In the genomic region with DNA sequence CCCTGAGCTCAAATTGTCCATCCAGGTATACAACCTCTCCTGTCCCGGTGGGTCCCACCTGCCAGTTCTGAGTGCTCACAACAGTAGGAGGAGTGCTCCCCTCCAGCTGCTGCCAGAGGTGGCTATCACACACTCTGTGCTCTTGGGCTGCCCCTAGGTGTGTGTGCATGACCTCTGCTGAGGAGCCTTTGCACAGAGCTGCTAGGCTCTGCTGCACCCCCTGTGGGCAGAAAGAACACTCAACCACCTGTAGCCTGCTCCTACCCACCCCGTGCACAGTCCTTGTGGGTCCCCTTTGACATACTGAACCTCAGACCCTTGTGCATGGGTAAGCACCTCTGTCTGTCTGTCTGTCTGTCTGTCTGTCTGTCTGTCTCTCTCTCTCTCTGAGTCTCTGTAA, we compare ENCODE assay signal across 22 mouse cellular contexts. TPM values are rescaled to one million over a fixed set of nuclear protein-coding genes. Genes with fewer than 3 reads are reported as not detected.
DNase-seq lines count a peak whose midpoint lies in the region; ATAC-seq and TF ChIP-seq lines count a peak whose summit lies in the region.
"Not testable (repeated sequence)": the region's sequence is repeated elsewhere in the genome, so short reads cannot be mapped to it uniquely, and the experiment has no call there.
"Had no signal": no experiment of that assay in that cellular context is flagged by ENCODE, and none has a peak within 500 bp of the region (broad histone marks: within the 10 kb centered on the region; RNA-seq: fewer than 3 reads in every experiment).

No protein-coding gene starts in this region.

- ATAC-seq in embryonic facial prominence, embryonic 13.5 days (ENCODE audit: insufficient number of reproducible peaks, insufficient read depth, low FRiP score, low TSS enrichment, low read depth) = 0 out of 2 replicates have a peak, but pooled peaks have one; percentile 7
- peak; percentile 14; the same call in 1 of the 2 replicates for ATAC-seq in heart, embryonic 11.5 days (replicated peaks; ENCODE audit: insufficient number of reproducible peaks, low FRiP score, low TSS enrichment)
- peak; percentile 47; the same call in 1 of the 2 replicates for ATAC-seq in hindbrain, embryonic 14.5 days (ENCODE audit: low FRiP score)
- peak; percentile 15; the same call in 1 of the 2 replicates for ATAC-seq in intestine, postnatal 0 days
- 0 out of 2 replicates have a peak, but pooled peaks have one; percentile 21 for ATAC-seq in limb, embryonic 15.5 days (ENCODE audit: insufficient number of reproducible peaks, low FRiP score, low TSS enrichment, low read depth)
- 0 out of 2 replicates have a peak, but pooled peaks have one; percentile 19 for ATAC-seq in megakaryocyte-erythroid progenitor cell, adult 5-6 weeks (replicated peaks; ENCODE audit: low FRiP score, low TSS enrichment, poor library complexity, severe bottlenecking)
- ATAC-seq in midbrain, embryonic 16.5 days = 0 out of 2 replicates have a peak, but pooled peaks have one; percentile 28
- ATAC-seq in stomach, embryonic 15.5 days (ENCODE audit: insufficient read depth, low FRiP score, low read depth) = 0 out of 2 replicates have a peak, but pooled peaks have one; percentile 11

- not testable (repeated sequence) for H3K9me3 ChIP-seq in embryonic facial prominence, embryonic 13.5 days; heart, embryonic 11.5 days (replicated peaks; ENCODE audit: control insufficient read depth, low read length); intestine, postnatal 0 days (ENCODE audit: control insufficient read depth); midbrain, embryonic 16.5 days (replicated peaks; ENCODE audit: control insufficient read depth, low read length, poor library complexity, severe bottlenecking); stomach, embryonic 15.5 days
- peaks cover 12% of the 10 kb centered on the region for H3K9me3 ChIP-seq in hindbrain, embryonic 14.5 days (ENCODE audit: control insufficient read depth, low read length)
- peaks cover 17% of the 10 kb centered on the region for H3K9me3 ChIP-seq in limb, embryonic 15.5 days

- not testable (repeated sequence) for H3K4me1 ChIP-seq in embryonic facial prominence, embryonic 13.5 days; heart, embryonic 11.5 days (ENCODE audit: control insufficient read depth, insufficient read depth, low read length); hindbrain, embryonic 14.5 days (replicated peaks; ENCODE audit: control insufficient read depth, insufficient read depth, low read length); intestine, postnatal 0 days (replicated peaks; ENCODE audit: control insufficient read depth, insufficient read depth, low read length); limb, embryonic 15.5 days; midbrain, embryonic 16.5 days (ENCODE audit: control insufficient read depth, insufficient read depth, low read length); stomach, embryonic 15.5 days

- TF ChIP-seq CTCF in intestine, postnatal 0 days (IDR thresholded peaks at IDR 0.05; ENCODE audit: low read depth) = not testable (repeated sequence)

- 83% methylated on average over 2 of the region's 2 CpGs for WGBS in embryonic facial prominence, embryonic 13.5 days
- 75% methylated on average over 2 of the region's 2 CpGs for WGBS in heart, embryonic 11.5 days (ENCODE audit: insufficient replicate concordance)
- WGBS in hindbrain, embryonic 14.5 days = 92% methylated on average over 2 of the region's 2 CpGs
- 91% methylated on average over 2 of the region's 2 CpGs for WGBS in intestine, postnatal 0 days
- WGBS in limb, embryonic 15.5 days = 81% methylated on average over 2 of the region's 2 CpGs
- 92% methylated on average over 2 of the region's 2 CpGs for WGBS in midbrain, embryonic 16.5 days
- 77% methylated on average over 2 of the region's 2 CpGs for WGBS in stomach, embryonic 15.5 days

- H3K27ac ChIP-seq in embryonic facial prominence, embryonic 13.5 days; heart, embryonic 11.5 days (ENCODE audit: low read depth, low read length); hindbrain, embryonic 14.5 days; intestine, postnatal 0 days (ENCODE audit: low read depth, low read length); limb, embryonic 15.5 days; midbrain, embryonic 16.5 days (ENCODE audit: low read length); stomach, embryonic 15.5 days: not testable (repeated sequence)

- H3K27me3 ChIP-seq in embryonic facial prominence, embryonic 13.5 days; heart, embryonic 11.5 days (ENCODE audit: control insufficient read depth, insufficient read depth, low read length); hindbrain, embryonic 14.5 days (ENCODE audit: control insufficient read depth, insufficient read depth, low read length); intestine, postnatal 0 days (replicated peaks; ENCODE audit: control insufficient read depth, insufficient read depth, low read length); limb, embryonic 15.5 days; midbrain, embryonic 16.5 days (ENCODE audit: control insufficient read depth, insufficient read depth, low read depth, low read length); stomach, embryonic 15.5 days (replicated peaks): not testable (repeated sequence)

- H3K9ac ChIP-seq in embryonic facial prominence, embryonic 13.5 days; heart, embryonic 11.5 days (ENCODE audit: low read depth, low read length); hindbrain, embryonic 14.5 days; intestine, postnatal 0 days (ENCODE audit: low read depth, low read length); limb, embryonic 15.5 days; midbrain, embryonic 16.5 days (ENCODE audit: low read depth, low read length); stomach, embryonic 15.5 days: not testable (repeated sequence)

- not testable (repeated sequence) for H3K4me3 ChIP-seq in embryonic facial prominence, embryonic 13.5 days; heart, embryonic 11.5 days (ENCODE audit: low read depth, low read length); hindbrain, embryonic 14.5 days (replicated peaks; ENCODE audit: low read length); intestine, postnatal 0 days (ENCODE audit: low read depth, low read length); limb, embryonic 15.5 days; midbrain, embryonic 16.5 days (ENCODE audit: low read depth, low read length); stomach, embryonic 15.5 days (replicated peaks)

- DNase-seq in hindbrain, embryonic 14.5 days (ENCODE audit: low spot score) = peak; percentile 4

- H3K36me3 ChIP-seq in embryonic facial prominence, embryonic 13.5 days; heart, embryonic 11.5 days (ENCODE audit: control insufficient read depth, insufficient read depth, low read length); hindbrain, embryonic 14.5 days (replicated peaks; ENCODE audit: control insufficient read depth, insufficient read depth); intestine, postnatal 0 days (ENCODE audit: control insufficient read depth, insufficient read depth); limb, embryonic 15.5 days; midbrain, embryonic 16.5 days (ENCODE audit: control insufficient read depth, insufficient read depth, low read length); stomach, embryonic 15.5 days: not testable (repeated sequence)

- H3K4me2 ChIP-seq in embryonic facial prominence, embryonic 13.5 days; heart, embryonic 11.5 days; hindbrain, embryonic 14.5 days (replicated peaks); intestine, postnatal 0 days (replicated peaks; ENCODE audit: low read depth); limb, embryonic 15.5 days; midbrain, embryonic 16.5 days (ENCODE audit: low read length); stomach, embryonic 15.5 days: not testable (repeated sequence)

RNA-seq across cellular contexts. Expression of a gene that starts 8.1 kb away (rescaled TPM):
- polyA plus RNA-seq in embryonic facial prominence, embryonic 13.5 days (2015; fragmentation: Nextera tagmentation; extraction: Ambion mirVana) = not detected in 2 replicates
- not detected in 2 replicates for polyA plus RNA-seq in heart, embryonic 11.5 days (2014; fragmentation: Nextera tagmentation; extraction: Ambion mirVana)
- polyA plus RNA-seq in hindbrain, embryonic 14.5 days (2014; fragmentation: Nextera tagmentation; extraction: Ambion mirVana) = 0.16 TPM in 1 of 2 replicates, not detected in the other
- polyA plus RNA-seq in intestine, postnatal 0 days (2015; fragmentation: Nextera tagmentation; extraction: Ambion mirVana) = not detected in 2 replicates
- polyA plus RNA-seq in limb, embryonic 15.5 days (2015; fragmentation: Nextera tagmentation; extraction: Ambion mirVana) = not detected in 2 replicates
- total RNA-seq in megakaryocyte-erythroid progenitor cell, adult 5-6 weeks (2014; fragmentation: Nextera tagmentation) = not detected in 2 replicates
- not detected in 2 replicates for total RNA-seq in megakaryocyte-erythroid progenitor cell, adult 5-6 weeks (2017)
- not detected in 2 replicates for polyA plus RNA-seq in midbrain, embryonic 16.5 days (2015; fragmentation: Nextera tagmentation; extraction: Ambion mirVana)
- polyA plus RNA-seq in stomach, embryonic 15.5 days (2015; fragmentation: Nextera tagmentation; extraction: Ambion mirVana) = not detected in 2 replicates
- total RNA-seq: adrenal gland, postnatal 25 days; ES-E14; gastrocnemius, adult 18-20 months; gastrocnemius, postnatal 36 days; heart, adult 8-10 months; heart, postnatal 14 days; left cerebral cortex, postnatal 4 days; neutrophil, adult 5-6 weeks had no signal
- polyA plus RNA-seq: brain, embryonic 14.5 days; forebrain, embryonic 10.5 days; hindbrain, embryonic 13.5 days; liver, embryonic 13.5 days; lung, adult 2 months; thymus, postnatal 0 days had no signal
